Mouse (Mus musculus): ENCODE data around the gene Cox7a1. TPM values are rescaled to one million over a fixed set of nuclear protein-coding genes. Genes with fewer than 3 reads are reported as not detected.

The Cox7a1 gene
- polyA plus RNA-seq, 1 experiment, result 21.7 TPM

GRCm38 (mm10) chr7:30155507-30155906 is 28.4 kb upstream of the Cox7a1 start:
- Histone ChIP-seq H3K9me3 (replicated peaks; ENCODE audit: control insufficient read depth, insufficient read depth, low read length, poor library complexity, severe bottlenecking) (peaks cover 25% of the 10 kb centered on the region), H3K27ac (ENCODE audit: insufficient read depth, low read length) (no peak overlapping the region), H3K4me3 (ENCODE audit: low read depth, low read length) (no peak overlapping the region), H3K4me1 (ENCODE audit: control insufficient read depth, insufficient read depth, low read length) (no peaks in the 10 kb centered on the region), H3K9ac (ENCODE audit: low read depth, poor library complexity, severe bottlenecking) (no peak overlapping the region), H3K36me3 (ENCODE audit: control insufficient read depth, insufficient read depth, low read length, poor library complexity, severe bottlenecking) (peaks cover 14% of the 10 kb centered on the region), H3K27me3 (ENCODE audit: control insufficient read depth, insufficient read depth, low read length, poor library complexity, severe bottlenecking) (no peaks in the 10 kb centered on the region)
- TF ChIP-seq POLR2A (IDR thresholded peaks at IDR 0.05; ENCODE audit: insufficient read depth, low read length), result no peak
- TF ChIP-seq CTCF (IDR thresholded peaks at IDR 0.05; ENCODE audit: low read depth, low read length), result peak; percentile 53
- TF ChIP-seq EP300 (IDR thresholded peaks at IDR 0.05; ENCODE audit: insufficient read depth, low read depth, low read length), result 0 out of 2 replicates have a peak, but pooled peaks have one; percentile 22

GRCm38 (mm10) chr7:30163113-30163512 is 20.8 kb upstream of the Cox7a1 start:
- peaks cover 16% of the 10 kb centered on the region for H3K9me3 ChIP-seq (replicated peaks; ENCODE audit: control insufficient read depth, insufficient read depth, low read length, poor library complexity, severe bottlenecking)

GRCm38 (mm10) chr7:30164745-30165144 is 19.2 kb upstream of the Cox7a1 start:
- Histone ChIP-seq H3K27me3 (ENCODE audit: control insufficient read depth, insufficient read depth, low read length, poor library complexity, severe bottlenecking) (no peaks in the 10 kb centered on the region), H3K9me3 (replicated peaks; ENCODE audit: control insufficient read depth, insufficient read depth, low read length, poor library complexity, severe bottlenecking) (0 out of 2 replicates have a peak, but pooled peaks cover 11% of the 10 kb centered on the region), H3K4me3 (ENCODE audit: low read depth, low read length) (no peak overlapping the region), H3K27ac (ENCODE audit: insufficient read depth, low read length) (no peak overlapping the region), H3K36me3 (ENCODE audit: control insufficient read depth, insufficient read depth, low read length, poor library complexity, severe bottlenecking) (peaks cover 28% of the 10 kb centered on the region), H3K4me1 (ENCODE audit: control insufficient read depth, insufficient read depth, low read length) (no peaks in the 10 kb centered on the region), H3K9ac (ENCODE audit: low read depth, poor library complexity, severe bottlenecking) (no peak overlapping the region)
- TF ChIP-seq EP300 (IDR thresholded peaks at IDR 0.05; ENCODE audit: insufficient read depth, low read depth, low read length), result no peak
- no peak for TF ChIP-seq CTCF (IDR thresholded peaks at IDR 0.05; ENCODE audit: low read depth, low read length)
- no peak for TF ChIP-seq POLR2A (IDR thresholded peaks at IDR 0.05; ENCODE audit: insufficient read depth, low read length)

More at GRCm38 (mm10) chr7:30163113-30163512, 20.8 kb upstream of the Cox7a1 start:
- Histone ChIP-seq H3K4me3 (ENCODE audit: low read depth, low read length) (no peak overlapping the region), H3K27me3 (ENCODE audit: control insufficient read depth, insufficient read depth, low read length, poor library complexity, severe bottlenecking) (no peaks in the 10 kb centered on the region), H3K36me3 (ENCODE audit: control insufficient read depth, insufficient read depth, low read length, poor library complexity, severe bottlenecking) (peaks cover 37% of the 10 kb centered on the region), H3K27ac (ENCODE audit: insufficient read depth, low read length) (no peak overlapping the region), H3K9ac (ENCODE audit: low read depth, poor library complexity, severe bottlenecking) (no peak overlapping the region), H3K4me1 (ENCODE audit: control insufficient read depth, insufficient read depth, low read length) (no peaks in the 10 kb centered on the region)
- TF ChIP-seq POLR2A (IDR thresholded peaks at IDR 0.05; ENCODE audit: insufficient read depth, low read length) (no peak), CTCF (IDR thresholded peaks at IDR 0.05; ENCODE audit: low read depth, low read length) (peak; percentile 51)

GRCm38 (mm10) chr7:30168914-30169582 is 14.9 kb upstream of the Cox7a1 start:
- no peaks in the 10 kb centered on the region for H3K9me3 ChIP-seq (replicated peaks; ENCODE audit: control insufficient read depth, insufficient read depth, low read length, poor library complexity, severe bottlenecking)
- H3K4me3 ChIP-seq (ENCODE audit: low read depth, low read length), result peak overlapping the region; percentile 91
- H3K36me3 ChIP-seq (ENCODE audit: control insufficient read depth, insufficient read depth, low read length, poor library complexity, severe bottlenecking), result no peaks in the 10 kb centered on the region
- no peaks in the 10 kb centered on the region for H3K27me3 ChIP-seq (ENCODE audit: control insufficient read depth, insufficient read depth, low read length, poor library complexity, severe bottlenecking)
- TF ChIP-seq POLR2A (IDR thresholded peaks at IDR 0.05; ENCODE audit: insufficient read depth, low read length) (no peak), EP300 (IDR thresholded peaks at IDR 0.05; ENCODE audit: insufficient read depth, low read depth, low read length) (no peak), CTCF (IDR thresholded peaks at IDR 0.05; ENCODE audit: low read depth, low read length) (no peak)
- peak overlapping the region; percentile 70 for H3K9ac ChIP-seq (ENCODE audit: low read depth, poor library complexity, severe bottlenecking)
- no peak overlapping the region for H3K27ac ChIP-seq (ENCODE audit: insufficient read depth, low read length)
- no peaks in the 10 kb centered on the region for H3K4me1 ChIP-seq (ENCODE audit: control insufficient read depth, insufficient read depth, low read length)

GRCm38 (mm10) chr7:30169583-30170282 is 14.2 kb upstream of the Cox7a1 start, which contains the start of gene Zfp146:
TSS of gene Zfp146 (minus strand) at chr7:30169750.
- H3K27me3 ChIP-seq (ENCODE audit: control insufficient read depth, insufficient read depth, low read length, poor library complexity, severe bottlenecking), result no peaks in the 10 kb centered on the region
- TF ChIP-seq EP300 (IDR thresholded peaks at IDR 0.05; ENCODE audit: insufficient read depth, low read depth, low read length) (no peak), POLR2A (IDR thresholded peaks at IDR 0.05; ENCODE audit: insufficient read depth, low read length) (peak; percentile 80)

More at GRCm38 (mm10) chr7:30169583-30170282, 14.2 kb upstream of the Cox7a1 start, which contains the start of gene Zfp146:
- H3K9me3 ChIP-seq (replicated peaks; ENCODE audit: control insufficient read depth, insufficient read depth, low read length, poor library complexity, severe bottlenecking), result no peaks in the 10 kb centered on the region
- H3K4me1 ChIP-seq (ENCODE audit: control insufficient read depth, insufficient read depth, low read length), result no peaks in the 10 kb centered on the region
- no peaks in the 10 kb centered on the region for H3K36me3 ChIP-seq (ENCODE audit: control insufficient read depth, insufficient read depth, low read length, poor library complexity, severe bottlenecking)
- peak within 1 kb of the TSS; percentile 70 for H3K9ac ChIP-seq (ENCODE audit: low read depth, poor library complexity, severe bottlenecking)
- peak within 1 kb of the TSS; percentile 91 for H3K4me3 ChIP-seq (ENCODE audit: low read depth, low read length)
- H3K27ac ChIP-seq (ENCODE audit: insufficient read depth, low read length), result no peak within 1 kb of the TSS
